Mouse (Mus musculus): Measurements from ENCODE around the gene Kank2. TPM values are rescaled to one million over a fixed set of nuclear protein-coding genes. Genes with fewer than 3 reads are reported as not detected.

The Kank2 gene
- polyA plus RNA-seq, 1 experiment from 2014 or later = 16.4 TPM

- no peak overlapping the region for H3K9ac ChIP-seq
- no peak for TF ChIP-seq CTCF (IDR thresholded peaks at IDR 0.05; ENCODE audit: low read depth)
- 52% methylated on average over 2 of the region's 2 CpGs for WGBS
- peaks cover 6% of the 10 kb centered on the region; the same call in 1 of the 2 replicates for H3K4me1 ChIP-seq (ENCODE audit: insufficient read depth)
- ATAC-seq (ENCODE audit: insufficient read depth) (no peak), DNase-seq (no peak)
- no peaks in the 10 kb centered on the region for H3K9me3 ChIP-seq (ENCODE audit: low read depth, low read length)
- peaks cover 7% of the 10 kb centered on the region; the same call in 1 of the 2 replicates for H3K36me3 ChIP-seq (ENCODE audit: insufficient read depth)
- H3K4me3 ChIP-seq (ENCODE audit: low read depth, low read length) = no peak overlapping the region
- H3K4me2 ChIP-seq = no peak overlapping the region
- H3K27ac ChIP-seq (ENCODE audit: low read depth) = no peak overlapping the region
- H3K27me3 ChIP-seq (ENCODE audit: insufficient read depth, low read length) = no peaks in the 10 kb centered on the region
These were observed 77.5 kb downstream of the Kank2 start for GRCm38 (mm10) chr9:21721036-21721435.

DNA sequence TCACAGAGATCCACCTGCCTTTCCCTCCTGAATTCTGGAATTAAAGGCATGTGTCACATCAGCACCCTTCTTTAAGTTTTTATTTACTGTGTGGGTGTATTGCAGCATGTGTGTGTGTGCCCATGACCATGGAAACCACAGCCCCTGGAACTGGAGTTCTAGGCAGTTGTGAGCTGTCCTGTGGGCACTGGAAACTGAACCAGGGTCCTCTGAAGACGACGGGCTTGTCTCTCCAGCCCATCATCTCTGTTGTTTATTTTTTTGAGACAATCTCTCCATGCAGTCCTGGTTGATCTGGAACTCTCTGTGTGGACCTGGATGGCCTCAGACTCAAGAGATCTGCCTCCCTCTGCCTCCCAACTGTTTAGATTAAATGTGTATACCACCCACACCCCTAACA, 81.5 kb downstream of the Kank2 start:
- Histone ChIP-seq H3K27ac (ENCODE audit: low read depth) (no peak overlapping the region), H3K4me2 (no peak overlapping the region), H3K9me3 (ENCODE audit: low read depth, low read length) (no peaks in the 10 kb centered on the region), H3K27me3 (ENCODE audit: insufficient read depth, low read length) (no peaks in the 10 kb centered on the region), H3K4me1 (ENCODE audit: insufficient read depth) (no peaks in the 10 kb centered on the region), H3K36me3 (ENCODE audit: insufficient read depth) (no peaks in the 10 kb centered on the region), H3K4me3 (ENCODE audit: low read depth, low read length) (no peak overlapping the region), H3K9ac (no peak overlapping the region)
- no peak for ATAC-seq (ENCODE audit: insufficient read depth)
- no peak for TF ChIP-seq CTCF (IDR thresholded peaks at IDR 0.05; ENCODE audit: low read depth)
- DNase-seq = no peak
- 72% methylated on average over 2 of the region's 2 CpGs for WGBS

Small RNAs within 50 kb of the gene (microRNA-seq; reads per million reads assigned to microRNA genes)
- 9.3 reads per million, percentile 24 among the genes with 10 or more reads in this experiment for gene Mir7083 (ENCODE audit: borderline number of aligned reads)

Other genes starting within 250 kb of the Kank2 start
- gene Timm29, start 206.0 kb downstream of the Kank2 start, polyA plus RNA-seq (2014; fragmentation: Nextera tagmentation; extraction: Ambion mirVana) = 35.6 and 36.3 TPM in 2 replicates
- gene Yipf2, start 205.9 kb downstream of the Kank2 start, polyA plus RNA-seq (2014; fragmentation: Nextera tagmentation; extraction: Ambion mirVana) = 17.0 and 17.9 TPM in 2 replicates
- 106 and 114 TPM in 2 replicates for gene Smarca4, start 182.6 kb downstream of the Kank2 start, polyA plus RNA-seq (2014; fragmentation: Nextera tagmentation; extraction: Ambion mirVana)
- 24.2 and 24.4 TPM in 2 replicates for gene Ldlr, start 75.3 kb downstream of the Kank2 start, polyA plus RNA-seq (2014; fragmentation: Nextera tagmentation; extraction: Ambion mirVana)
- gene Spc24, start 38.4 kb downstream of the Kank2 start, polyA plus RNA-seq (2014; fragmentation: Nextera tagmentation; extraction: Ambion mirVana) = 159 and 173 TPM in 2 replicates
- 1.3 and 1.9 TPM in 2 replicates for gene Angptl8, start 36.8 kb upstream of the Kank2 start, polyA plus RNA-seq (2014; fragmentation: Nextera tagmentation; extraction: Ambion mirVana)
- 52.3 and 60.9 TPM in 2 replicates for gene Dock6, start 53.9 kb upstream of the Kank2 start, polyA plus RNA-seq (2014; fragmentation: Nextera tagmentation; extraction: Ambion mirVana)
- gene Rab3d, start 119.4 kb upstream of the Kank2 start, polyA plus RNA-seq (2014; fragmentation: Nextera tagmentation; extraction: Ambion mirVana) = 8.6 and 8.8 TPM in 2 replicates
- 2.8 and 4.9 TPM in 2 replicates for gene Ccdc159, start 128.7 kb upstream of the Kank2 start, polyA plus RNA-seq (2014; fragmentation: Nextera tagmentation; extraction: Ambion mirVana)
- 39.5 and 40.1 TPM in 2 replicates for gene Tmem205, start 128.8 kb upstream of the Kank2 start, polyA plus RNA-seq (2014; fragmentation: Nextera tagmentation; extraction: Ambion mirVana)
- gene Plppr2, start 138.3 kb upstream of the Kank2 start, polyA plus RNA-seq (2014; fragmentation: Nextera tagmentation; extraction: Ambion mirVana) = 7.7 and 10.2 TPM in 2 replicates
- gene Swsap1, start 157.0 kb upstream of the Kank2 start, polyA plus RNA-seq (2014; fragmentation: Nextera tagmentation; extraction: Ambion mirVana) = 10.2 and 12.2 TPM in 2 replicates
- 5.3 and 6.4 TPM in 2 replicates for gene Epor, start 164.8 kb upstream of the Kank2 start, polyA plus RNA-seq (2014; fragmentation: Nextera tagmentation; extraction: Ambion mirVana)
- gene Rgl3, start 190.7 kb upstream of the Kank2 start, polyA plus RNA-seq (2014; fragmentation: Nextera tagmentation; extraction: Ambion mirVana) = 3.8 and 5.5 TPM in 2 replicates
- 1.4 and 1.5 TPM in 2 replicates for gene Ccdc151, start 203.9 kb upstream of the Kank2 start, polyA plus RNA-seq (2014; fragmentation: Nextera tagmentation; extraction: Ambion mirVana)
- 94.4 and 107 TPM in 2 replicates for gene Prkcsh, start 204.1 kb upstream of the Kank2 start, polyA plus RNA-seq (2014; fragmentation: Nextera tagmentation; extraction: Ambion mirVana)